Mouse (Mus musculus) embryo, embryonic 11 days (tissue): ENCODE measurements around the gene Il27ra.
A peak's percentile ranks its signal among the peaks of the same experiment; 100 is the strongest.
"Not testable (repeated sequence)": the region's sequence is repeated elsewhere in the genome, so short reads cannot be mapped to it uniquely, and the experiment has no call there.

ENCODE experiments used
- DNase-seq: peaks from one replicate; pipeline ENCODE4 v3.0.0-alpha.2; 2015

The Il27ra gene

DNA sequence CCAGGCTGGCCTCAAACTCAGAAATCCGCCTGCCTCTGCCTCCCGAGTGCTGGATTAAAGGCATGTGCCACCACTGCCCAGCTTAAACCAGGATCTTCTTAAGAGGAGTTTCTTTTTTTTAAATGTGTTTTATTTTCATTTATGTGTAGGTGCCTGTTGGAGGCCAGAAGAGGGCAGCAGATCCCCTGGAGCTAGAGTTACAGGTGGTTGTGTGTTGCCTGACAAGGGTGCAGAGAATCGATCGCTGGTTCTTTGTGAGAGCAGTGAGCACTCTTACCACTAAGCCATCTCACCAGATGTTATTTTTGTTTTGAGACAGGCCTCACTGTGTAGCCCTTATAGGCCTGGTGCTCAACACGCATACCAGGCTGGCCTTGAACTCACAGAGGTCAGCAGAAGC lies 26.6 kb downstream of the Il27ra start:
- no peak for DNase-seq

DNA sequence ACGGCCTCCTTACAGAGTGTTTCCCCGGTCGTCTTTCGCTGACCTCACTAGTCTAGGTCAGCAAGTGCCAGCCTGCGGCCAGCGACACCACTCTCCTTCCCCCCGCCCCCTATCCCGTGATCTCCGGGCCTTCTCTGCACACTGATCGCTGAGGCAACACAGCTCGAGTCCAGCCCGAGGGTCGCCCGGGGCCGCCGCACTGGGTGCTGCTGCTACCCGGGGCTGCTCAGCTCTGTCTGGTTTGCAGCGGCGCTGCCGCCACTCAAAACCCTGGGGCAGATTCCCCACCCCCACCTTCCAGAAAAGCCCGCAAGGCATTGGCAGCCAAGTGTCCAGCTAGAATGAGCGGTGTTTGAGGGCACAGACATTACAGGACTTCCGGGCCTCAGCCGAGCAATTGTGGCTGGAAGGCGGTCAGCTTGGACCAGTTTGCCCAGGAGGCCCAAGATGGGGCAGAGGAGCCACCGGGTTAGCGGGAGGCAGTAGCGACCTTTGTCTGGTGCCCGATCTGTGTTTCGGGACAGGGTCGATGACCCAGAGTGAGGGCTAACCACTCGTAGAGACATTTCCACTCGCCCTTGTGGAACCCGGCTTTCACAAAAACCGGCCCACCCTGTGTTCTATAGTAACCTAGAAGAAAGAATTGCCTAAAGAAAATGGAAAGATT lies 29.8 kb downstream of the Il27ra start:
- peak; percentile 55 for DNase-seq

DNA sequence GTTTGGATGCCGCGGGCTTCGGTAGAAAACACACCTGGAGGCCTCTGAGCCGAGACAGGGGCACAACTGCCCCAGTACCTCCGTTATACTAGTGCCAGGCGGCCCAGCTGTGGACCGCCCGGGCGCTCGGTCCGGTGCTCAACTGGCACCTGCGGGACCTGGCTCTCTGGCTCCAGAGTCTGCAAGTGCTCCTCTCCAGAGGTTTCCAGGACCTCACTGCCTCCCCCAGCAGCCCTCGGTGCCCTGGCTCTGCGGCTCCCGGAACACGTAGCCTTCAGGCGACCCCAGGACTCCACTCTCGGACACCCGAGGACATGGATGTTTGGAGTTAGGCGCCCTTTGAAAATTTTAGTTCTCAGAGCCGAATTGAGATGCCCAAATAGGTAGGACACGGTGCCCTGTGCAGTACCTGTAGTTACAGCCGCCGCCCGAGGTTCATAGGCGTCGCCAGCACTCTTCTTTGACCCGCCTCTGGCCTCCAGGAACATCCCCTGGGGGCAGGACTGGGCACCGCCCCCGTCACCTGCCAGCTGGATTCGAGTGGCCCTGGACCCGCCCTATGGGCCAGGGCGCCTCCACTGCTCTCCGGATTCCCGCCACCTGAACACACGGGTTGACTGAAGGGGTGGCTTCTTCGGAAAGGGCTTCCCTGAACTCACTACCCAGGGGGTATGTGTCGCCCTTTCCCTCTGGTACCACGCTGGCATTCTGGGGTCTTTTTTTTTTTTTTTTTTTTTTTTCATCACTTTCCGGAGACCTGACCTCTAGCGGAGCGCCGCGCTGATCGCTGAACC lies 30.5 kb downstream of the Il27ra start, which contains the start of gene 2210011C24Rik:
2210011C24Rik (minus strand) TSS at position 467 of the 794 bp plus-strand sequence.
- no peak for DNase-seq

DNA sequence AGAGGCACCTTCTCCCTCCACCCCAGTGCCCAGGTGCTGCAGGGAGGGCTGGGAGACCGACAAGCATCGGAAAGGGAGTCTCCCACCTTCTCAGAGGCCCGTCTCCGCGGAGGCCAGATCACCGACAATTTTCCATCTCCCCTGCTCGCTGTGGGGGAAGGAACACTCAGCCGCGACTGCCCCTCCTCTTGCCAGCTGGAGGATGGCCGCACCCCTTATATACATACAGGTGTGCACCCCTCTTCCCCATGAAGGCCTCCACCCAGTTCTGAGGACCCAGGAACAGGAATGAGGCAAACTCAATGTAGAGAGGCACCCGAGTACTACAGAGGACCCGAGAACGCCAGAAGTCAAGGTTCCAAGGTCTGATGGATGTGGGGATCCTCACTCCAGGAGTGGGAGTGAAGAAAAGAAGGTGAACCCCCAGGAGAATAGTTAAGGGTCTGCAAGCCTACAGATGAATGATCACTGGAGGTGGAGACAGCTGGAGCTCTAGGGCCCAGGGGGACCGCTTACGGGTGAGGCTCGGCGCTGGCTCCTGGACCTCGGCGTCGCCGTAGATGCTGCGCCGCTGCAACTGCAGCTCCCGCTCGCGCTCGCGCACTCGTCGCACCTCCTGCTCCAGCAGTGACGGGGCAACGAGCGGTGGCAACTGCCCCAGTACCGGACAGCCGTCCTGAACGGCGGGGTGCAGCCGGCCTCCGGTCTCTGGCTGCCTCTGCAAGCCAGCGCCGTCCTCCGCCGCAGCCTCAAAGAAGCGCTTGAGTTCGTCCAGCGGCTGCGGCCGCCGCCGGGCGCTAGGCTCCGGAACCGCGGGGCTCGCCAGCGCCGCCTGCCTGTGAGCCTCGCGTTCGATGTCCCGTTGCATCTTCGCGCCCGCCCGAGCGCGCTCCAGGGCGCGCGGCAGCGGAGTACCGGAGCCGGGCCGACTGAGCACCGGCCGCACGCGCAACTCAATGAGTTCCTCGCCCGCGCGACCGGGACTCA lies 31.5 kb downstream of the Il27ra start:
- peak; percentile 90 for DNase-seq

DNA sequence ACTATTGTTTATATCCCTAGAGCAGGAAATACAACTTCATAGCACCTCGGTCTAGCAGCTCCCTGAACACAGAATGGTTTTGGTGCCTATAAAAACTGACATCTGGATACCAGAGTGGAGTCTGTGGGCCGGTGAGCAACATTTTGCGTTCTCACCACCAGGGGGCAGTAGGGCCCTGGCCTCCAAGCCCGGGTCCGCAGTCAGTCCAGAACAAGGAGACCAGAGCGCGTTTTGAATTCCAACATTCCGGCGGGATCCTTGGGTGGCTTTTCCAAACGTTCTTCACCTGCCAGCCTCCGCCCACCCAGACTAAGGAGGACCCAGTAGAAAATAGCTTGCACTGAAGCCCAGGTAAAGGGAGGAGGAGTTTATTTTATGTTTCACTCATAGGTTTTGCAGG lies 32.5 kb downstream of the Il27ra start:
- DNase-seq: peak; percentile 91

DNA sequence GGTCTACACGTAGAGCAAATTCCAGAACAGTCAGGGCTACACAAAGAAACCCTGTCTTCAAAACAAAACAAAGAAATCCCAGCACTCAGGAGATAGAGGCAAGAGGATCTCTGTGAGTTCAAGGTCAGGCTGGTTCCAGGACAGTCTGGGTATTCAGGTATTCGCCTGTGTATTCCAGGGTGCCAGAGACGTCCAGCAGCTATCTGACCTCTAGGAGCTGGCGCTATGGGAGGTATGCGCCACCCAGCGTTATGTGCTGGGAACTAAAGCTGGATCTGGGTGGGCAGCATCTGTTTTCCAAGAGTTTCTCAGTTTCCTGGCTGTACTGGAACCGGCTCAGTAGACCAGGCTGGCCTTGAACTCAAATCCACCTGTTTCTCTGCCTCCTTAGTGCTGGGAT lies 34.0 kb downstream of the Il27ra start:
- peak; percentile 57 for DNase-seq

DNA sequence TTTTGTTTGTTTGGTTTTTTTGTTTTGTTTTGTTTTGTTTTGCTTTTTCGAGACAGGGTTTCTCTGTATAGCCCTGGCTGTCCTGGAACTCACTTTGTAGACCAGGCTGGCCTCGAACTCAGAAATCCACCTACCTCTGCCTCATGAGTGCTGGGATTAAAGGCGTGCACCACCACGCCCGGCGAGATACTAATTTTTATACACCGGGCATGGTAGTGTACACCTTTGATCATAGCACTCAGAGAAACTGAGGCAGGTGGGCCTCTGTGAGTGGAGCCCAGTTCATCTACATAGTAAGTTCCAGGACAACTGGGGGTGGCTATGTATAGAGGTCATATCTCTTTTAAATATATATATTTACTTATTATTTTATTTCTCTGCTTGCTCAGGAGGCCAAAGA lies 36.9 kb downstream of the Il27ra start:
- DNase-seq: not testable (repeated sequence)

DNA sequence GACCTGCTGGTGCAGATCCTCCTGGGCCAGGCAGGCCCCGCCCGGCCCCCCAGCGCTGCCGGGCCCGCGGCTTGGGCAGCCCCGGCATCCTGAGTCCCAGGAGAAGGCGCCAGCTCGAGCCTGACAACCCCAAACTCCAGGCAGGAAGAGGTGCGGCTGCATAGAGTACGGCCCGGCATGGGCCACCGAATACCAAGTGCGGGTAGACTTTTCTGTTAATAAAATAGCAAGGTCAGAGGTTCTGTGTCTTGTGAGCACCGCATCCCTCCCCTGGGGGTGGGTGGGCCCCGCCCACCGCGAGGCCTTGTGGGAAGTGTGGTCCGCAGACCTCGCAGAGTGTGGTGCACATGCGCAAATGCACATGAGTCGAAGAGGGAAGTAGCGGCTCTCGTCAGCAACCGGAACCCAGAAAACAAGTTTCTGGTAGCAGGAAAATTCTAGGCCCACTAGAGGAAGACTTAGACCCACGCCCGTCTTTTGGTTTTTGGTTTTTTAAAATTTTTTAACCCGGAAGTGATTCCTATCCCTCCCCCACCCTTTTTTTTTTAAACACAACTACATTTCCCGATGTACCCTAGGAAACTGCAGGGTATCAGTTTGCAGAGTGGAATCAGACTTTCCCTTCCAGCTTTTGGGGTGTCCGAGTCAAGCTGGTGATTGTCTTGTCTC lies 37.7 kb downstream of the Il27ra start:
- DNase-seq: peak; percentile 97

DNA sequence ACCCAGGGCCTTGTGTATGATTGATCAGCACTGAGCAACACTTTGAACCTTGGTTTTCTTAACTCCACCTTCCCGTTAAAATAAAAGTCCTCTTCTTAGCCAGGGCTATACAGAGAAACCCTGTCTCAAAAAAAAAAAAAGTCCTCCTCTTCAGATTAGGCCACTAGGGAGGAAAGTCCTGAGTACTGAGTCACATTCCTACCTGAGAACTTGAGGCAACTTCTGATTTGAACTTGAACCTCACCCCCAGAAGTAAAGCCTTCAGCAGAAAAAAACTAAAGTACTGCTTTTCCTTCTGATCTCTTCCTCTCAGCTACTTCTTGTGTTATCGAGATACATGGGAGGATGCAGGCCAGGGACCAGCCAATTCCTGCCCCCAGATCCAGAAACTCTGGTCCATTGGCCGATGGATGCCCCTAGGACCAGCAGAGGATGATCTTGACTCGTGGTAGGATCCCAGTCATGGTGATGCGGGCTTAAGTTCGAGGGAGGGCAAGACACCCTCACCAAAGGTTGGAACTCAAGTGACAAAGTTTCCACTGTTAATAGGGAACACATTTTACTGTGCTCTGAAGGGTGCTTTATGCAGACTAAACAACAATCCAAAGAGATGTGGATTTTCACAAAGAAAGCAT lies 38.7 kb downstream of the Il27ra start:
- DNase-seq: no peak

DNA sequence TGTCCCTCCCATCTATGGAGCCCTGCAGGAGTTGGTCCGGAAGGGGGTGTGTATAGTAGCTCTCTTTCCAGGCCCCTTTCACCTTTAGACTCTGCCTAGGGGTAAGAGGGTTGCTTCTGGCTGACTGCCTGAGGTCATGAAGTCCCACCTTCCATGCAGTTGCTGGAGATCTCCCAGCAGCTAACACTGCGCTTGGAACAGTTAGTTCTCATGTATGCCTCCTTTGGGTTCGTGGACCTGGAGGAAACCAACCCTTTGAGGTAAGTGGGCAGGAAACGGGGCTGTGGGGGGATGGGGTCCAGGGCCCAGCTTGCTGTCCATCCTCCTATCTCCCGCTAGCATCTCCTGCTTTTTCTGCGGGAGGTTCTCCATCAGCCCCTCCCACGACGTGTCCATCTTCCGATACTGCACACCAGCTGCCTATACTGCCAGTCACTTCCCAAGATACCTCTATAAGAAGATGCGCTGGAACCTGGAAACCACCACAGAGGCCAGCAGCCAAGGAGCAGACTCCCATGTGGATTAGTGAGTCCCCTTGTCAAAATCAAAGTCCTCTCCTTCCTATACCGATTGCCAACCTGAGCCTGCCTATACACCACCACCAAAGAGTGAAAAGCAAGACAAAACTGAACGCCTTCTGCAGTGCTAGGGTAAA lies 39.3 kb downstream of the Il27ra start:
- no peak for DNase-seq

DNA sequence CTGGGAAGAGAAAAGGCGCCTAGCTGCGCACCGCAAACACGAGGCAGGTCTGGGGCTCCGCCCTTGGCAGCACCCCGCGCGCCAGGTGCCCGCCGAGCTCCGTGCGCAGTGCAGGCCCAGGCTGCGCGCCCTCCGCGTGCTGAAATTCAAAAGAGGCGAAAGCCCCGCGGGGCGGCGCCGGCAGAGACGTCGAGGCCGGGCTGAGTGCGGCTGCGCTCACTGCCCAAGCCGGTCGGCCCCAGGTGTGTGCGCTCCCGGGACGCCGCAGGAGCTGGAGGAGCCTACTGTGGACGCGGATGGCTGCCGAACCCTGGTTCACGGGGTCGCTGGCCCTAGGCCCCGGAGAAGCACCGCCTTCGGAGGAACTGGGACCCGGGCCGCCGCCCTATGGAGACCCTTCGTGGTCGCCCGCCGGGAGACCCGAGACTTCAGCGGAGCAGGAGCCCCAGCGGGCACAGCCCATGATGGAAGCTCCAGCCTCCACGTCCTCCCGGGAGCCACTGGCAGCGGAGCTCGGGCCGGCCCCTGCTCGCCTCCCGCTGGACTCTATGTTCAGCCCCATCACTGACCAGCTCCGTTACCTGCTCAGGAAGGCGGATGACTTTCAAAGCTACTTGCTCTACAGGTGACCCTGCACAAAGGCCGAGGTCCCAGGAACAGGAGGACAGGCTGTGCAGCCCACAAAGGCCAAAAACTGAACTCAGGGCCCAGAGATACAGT lies 40.9 kb downstream of the Il27ra start, which contains the start of gene 1700067K01Rik:
1700067K01Rik (plus strand) TSS at position 222 of the 720 bp plus-strand sequence.
- no peak for DNase-seq

DNA sequence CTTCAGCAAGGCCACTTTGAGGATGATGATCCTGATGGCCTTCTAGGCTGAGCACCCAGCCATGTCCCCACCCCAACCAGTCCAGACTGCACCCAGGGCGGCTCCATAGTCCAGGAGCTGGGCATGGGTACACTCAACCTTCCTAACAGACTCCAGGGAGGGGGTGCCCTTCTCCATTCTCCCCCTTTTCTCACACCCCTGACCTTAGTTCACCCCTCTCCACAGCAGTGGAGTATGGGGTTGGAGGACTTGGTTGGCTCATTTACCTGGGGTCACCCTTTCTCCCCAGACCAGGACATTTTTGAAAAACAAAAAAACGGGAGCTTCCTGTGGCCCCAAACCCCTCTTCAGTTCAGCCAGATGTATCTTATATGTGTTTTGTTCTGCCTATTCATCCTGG lies 42.6 kb downstream of the Il27ra start:
- no peak for DNase-seq

DNA sequence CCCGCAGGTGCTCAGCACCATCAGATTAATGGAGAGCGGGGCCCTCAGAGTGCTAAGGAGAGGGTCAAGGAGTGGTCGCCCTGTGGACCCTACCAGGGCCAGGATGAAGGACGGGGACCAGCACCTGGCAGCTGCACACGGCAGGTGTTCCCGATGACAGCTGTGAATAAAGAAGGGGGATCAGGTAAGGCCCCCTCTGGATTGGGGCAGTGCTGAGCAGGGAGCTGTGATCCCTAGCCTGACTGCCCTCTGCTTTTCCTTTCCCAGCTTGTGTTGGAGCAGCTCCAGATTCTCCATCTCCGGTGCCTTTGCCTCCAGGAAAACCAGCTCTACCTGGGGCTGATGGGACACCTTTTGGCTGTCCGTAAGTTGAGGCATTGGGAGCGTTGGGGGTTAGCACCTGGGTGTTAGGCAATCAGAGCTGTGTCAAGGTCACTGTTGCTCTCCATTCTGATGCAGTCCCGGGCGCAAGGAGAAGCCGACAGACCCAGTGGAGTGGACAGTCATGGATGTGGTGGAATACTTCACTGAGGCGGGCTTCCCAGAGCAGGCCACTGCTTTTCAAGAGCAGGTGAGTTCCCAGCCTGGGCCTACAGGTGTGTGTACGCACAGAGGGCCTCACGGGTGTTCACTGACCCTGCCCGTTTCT lies 43.2 kb downstream of the Il27ra start:
- no peak for DNase-seq

DNA sequence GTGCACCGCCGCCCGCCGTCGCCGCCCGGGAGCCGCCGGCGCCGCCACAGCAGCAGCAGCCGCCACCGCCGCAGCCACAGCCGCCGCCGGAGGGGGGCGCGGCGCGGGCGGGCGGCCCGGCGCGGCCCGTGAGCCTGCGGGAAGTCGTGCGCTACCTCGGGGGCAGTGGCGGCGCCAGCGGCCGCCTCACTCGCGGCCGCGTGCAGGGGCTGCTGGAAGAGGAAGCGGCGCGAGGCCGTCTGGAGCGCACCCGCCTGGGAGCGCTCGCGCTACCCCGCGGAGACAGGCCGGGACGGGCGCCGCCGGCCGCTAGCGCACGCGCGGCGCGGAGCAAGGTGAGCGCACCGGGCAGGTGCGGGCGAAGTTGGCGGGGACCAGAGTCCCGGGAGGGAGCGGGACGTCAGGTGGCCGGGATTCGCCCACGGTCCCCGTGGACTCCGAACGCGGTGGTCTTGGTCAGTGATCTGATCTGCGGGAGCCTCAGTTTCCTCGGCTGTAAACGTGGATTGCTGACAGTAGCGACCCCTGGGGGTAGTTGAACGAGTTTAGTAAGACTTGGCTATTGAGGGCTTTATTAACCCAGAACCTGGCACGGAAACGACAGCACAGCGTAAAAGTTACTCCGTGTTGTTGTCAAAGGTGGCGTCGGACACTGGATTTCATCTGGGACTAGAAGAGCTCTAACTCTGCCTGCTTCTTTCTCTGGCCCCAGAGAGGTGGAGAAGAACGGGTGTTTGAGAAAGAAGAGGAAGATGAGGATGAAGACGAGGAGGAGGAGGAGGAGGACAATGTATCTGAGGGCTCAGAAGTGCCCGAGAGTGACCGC lies 43.9 kb downstream of the Il27ra start:
- DNase-seq: peak; percentile 85

DNA sequence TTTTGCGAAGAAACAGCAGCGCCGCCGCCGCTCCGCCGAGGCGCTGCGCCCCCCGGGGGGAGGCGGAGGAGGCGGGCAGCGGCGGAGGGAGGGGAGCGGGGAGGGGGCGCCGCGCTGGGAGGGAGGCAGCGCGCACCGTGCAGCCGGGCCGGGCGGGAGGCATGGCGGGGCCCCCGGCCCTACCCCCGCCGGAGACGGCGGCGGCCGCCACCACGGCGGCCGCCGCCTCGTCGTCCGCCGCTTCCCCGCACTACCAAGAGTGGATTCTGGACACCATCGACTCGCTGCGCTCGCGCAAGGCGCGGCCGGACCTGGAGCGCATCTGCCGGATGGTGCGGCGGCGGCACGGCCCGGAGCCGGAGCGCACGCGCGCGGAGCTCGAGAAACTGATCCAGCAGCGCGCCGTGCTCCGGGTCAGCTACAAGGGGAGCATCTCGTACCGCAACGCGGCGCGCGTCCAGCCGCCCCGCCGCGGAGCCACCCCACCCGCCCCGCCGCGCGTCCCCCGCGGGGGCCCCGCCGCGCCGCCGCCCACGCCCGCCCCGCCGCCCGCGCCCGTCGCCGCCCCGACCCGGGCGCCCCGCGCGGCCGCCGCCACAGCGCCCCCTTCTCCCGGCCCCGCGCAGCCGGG lies 44.8 kb downstream of the Il27ra start, which contains the start of gene Samd1:
Samd1 (plus strand) TSS at position 162 of the 631 bp plus-strand sequence.
- peak; percentile 80 for DNase-seq

DNA sequence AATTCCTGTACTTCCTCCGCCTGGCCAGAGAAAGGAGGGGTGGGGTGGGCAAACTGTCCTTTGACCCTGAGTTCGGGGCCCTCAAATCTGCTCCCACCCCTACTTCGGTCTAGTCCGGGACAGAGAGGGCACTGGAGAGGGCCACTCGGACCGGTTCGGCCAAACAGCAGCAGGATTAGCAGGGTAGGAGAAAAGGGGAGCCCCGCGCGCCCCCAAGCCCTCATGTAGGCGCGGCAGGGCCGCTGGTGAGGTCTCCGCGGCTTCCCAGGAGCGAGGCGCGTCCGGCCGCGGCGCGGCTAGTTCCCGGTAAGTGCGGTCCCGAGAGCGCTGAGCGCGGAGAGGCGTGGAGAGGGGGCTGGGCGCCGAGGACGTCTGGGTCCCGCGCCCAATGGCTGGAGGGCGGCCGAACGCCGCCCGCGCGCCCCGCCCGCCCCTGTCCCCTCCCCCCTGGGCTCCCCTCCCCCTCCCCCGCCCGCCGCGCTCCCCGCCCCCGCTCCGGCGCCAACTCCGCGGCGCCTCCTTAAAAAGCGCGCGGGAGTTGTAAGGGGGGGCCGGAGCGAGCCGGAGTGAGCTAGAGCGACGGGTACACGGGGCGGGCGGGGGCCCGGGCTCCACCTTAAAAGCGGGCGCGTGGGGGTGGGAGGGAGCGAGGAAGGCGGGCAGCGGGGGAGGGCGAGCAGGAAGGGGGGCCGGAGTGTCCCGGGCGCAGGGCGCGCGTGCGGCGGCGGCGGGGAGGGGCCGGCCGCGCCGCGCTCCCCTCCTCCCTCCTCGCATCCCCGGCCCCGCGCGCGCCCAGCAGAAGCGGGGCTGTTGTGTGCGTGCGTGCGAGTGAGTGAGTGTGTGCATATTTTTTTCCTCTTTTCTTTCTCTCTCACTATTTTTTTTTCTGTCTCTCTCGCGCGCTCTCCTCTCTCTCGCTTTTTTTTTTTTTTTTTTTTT lies 45.6 kb downstream of the Il27ra start:
- DNase-seq: peak; percentile 95

DNA sequence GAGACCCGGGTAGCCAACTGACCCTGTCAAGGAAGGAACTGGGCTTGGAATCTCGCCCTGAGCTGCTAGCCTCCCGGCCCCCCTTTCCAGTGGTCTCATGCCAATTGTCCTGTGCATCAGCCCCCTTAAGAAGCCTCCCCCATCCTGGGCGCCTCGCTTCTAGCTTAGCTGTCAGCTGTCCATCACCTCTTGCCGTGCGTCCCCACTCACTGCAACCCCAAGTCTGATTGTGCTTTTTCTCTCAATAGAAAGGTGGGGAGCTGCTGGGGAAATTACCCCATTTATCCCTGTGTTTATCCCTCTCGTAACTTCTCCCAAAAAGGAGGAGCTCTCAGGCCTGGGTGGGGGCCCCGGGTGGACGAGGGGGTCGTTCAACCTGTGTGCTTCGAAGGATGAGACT lies 46.4 kb downstream of the Il27ra start:
- no peak for DNase-seq
